Mouse (Mus musculus): ENCODE results near the gene Nucks1. TPM values are rescaled to one million over a fixed set of nuclear protein-coding genes. Genes with fewer than 3 reads are reported as not detected.

The Nucks1 gene
- polyA plus RNA-seq, 1 experiment, result 32.7 TPM

DNA sequence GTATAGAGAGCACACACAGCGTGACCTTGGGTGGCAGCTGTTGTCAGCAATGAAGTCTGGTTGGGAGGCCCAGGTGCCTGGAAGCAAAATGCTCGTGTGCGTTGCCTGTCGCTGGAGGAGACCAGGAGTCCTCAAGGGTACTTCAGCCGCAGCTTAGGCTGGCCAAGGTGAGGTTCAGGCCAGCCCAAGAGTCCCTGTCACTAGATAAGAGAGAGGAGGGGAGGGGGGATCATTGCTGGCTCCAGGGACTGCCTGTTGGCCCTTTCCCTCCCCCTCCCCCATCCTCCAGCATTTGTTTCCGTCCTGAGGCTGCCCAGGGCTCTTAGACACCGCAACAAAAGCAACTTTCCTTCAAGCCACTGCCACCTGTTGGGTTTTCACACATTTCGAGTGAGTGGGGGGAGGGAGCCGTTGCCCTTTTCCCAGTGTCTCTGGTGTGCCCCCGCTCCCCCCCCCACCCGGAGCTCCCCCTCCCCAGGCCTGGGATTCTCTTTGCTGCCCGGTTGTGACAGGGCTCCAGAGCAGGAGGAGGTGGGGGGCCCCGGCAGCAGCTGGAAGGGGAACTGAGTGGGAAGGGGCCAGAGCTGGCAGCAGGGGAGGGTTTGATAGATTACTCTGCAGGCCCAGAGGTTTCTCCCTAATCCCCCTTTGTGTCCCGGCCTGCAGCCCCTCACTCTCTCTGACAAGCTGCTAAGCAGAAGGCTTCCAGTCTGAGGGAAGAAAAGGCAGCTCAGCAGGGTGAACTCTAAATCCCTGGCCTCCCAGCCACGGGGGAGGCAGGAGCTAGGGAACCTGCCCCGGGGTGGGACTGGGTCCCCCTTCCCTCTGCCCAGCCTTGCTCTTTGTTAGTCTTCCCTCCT lies 60.6 kb downstream of the Nucks1 start:
- no peak for TF ChIP-seq GATA1 (IDR thresholded peaks at IDR 0.05; ENCODE audit: low read length)

DNA sequence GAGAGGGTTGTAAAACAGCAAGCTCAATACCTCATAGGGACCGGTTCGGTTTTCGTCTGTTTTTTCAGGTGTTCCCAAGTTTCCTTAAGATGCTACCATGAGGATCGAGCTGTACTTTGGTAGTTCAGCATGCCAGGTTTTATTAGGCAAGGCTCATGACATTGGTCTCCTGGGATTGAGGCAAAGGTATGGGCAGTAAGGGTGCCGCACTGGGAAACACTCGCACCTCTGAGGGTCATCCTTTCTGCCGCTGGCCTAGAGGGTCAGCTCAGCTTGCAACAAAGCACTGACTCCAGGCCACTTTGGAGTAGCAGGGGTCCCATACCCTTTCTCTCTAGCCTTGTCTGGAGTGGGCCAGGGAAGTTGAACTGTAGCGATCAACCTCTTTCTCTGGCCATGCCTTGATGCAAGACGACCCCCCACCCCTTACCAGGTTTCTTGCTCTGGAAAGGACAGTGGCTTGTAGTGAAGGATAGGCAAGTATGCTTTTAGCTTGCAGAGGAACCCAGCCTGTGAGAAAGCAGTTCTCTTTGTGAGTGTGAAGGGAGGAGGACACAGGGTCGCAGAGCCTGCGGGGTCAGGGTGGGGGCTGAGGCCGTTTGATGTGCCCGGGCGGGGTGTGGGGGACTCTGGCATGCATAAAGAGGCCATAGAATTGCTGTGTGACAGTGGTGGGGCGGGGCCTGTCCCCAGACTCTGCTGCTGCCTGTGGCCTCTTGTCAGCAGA lies 61.6 kb downstream of the Nucks1 start:
- no peak for TF ChIP-seq GATA1 (IDR thresholded peaks at IDR 0.05; ENCODE audit: low read length)

DNA sequence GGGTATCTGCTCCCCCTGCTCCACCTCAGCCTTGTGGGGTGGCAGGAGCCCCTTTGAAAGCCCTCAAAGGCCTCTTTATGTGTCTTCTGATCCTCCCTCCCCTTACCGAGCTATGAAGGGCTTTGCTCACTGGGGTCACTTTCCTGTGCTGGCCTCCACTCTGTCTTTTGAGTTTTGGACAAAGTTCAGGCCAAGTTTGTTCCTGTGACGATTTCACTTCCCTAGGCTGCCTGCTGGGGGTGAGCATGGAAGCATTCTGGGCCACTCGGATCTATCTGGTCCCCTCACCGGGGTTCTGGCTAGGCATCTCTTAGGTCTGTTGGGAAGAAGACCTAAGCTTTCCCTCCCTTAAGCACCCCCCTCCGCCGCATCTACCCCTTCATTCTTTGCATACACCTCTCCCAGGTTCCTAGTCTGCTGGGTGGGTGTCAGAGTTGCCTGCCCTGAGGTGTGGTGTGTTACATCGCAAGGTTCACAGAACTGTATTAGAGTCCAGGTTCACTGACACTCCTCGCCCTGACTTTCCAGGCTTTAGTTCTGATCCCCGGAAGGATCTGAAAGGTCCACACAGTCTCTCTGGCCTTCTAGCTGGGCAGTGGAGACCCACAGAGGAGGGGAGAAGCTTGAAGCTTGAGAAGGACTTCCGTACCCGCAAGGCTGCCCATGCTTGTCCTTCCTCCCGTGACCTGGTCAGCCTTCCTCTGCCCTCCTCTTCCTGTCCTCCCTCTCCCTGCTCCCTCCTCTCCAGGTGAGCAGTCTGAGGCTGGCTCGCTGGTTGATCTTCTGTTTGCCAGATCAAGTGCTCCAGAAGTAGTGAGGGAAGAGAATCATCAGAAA lies 62.4 kb downstream of the Nucks1 start:
- no peak for TF ChIP-seq GATA1 (IDR thresholded peaks at IDR 0.05; ENCODE audit: low read length)

DNA sequence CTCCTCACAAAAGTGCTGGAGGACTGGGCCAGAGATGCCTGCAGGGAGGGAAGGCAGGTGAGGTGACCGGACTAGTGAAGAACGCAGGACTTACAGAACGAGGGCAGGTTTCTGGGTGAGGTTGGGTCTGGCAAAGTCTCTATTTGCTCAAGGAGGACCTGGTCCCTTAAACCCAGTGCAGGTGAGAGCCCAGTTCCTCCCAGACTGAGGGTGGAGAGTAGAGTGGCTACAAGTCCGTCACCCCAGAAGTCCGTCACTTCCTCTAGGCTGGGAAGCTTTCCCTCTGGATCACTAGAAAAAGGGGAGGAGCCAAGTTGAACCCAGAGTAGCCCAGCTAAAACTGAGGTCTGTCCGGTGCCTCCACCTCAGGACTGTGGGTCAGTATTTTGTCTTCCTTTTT lies 63.7 kb downstream of the Nucks1 start:
- no peak for TF ChIP-seq GATA1 (IDR thresholded peaks at IDR 0.05; ENCODE audit: low read length)

DNA sequence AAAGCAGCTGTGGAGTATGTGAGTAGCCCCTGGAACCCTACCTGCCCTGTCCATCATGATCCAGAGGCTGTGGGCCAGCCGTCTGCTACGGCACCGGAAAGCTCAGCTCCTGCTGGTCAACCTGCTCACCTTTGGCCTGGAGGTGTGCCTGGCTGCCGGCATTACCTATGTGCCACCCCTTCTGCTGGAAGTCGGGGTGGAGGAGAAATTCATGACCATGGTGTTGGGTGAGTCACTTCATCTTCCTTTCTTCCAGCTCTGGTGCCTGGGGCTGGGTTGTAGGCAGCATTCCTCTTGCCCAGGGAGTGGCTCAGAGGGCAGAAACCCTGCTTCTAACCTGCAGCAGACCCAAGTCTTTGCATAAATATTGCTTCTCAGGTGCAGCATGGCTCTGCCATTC lies 66.6 kb downstream of the Nucks1 start:
- no peak for TF ChIP-seq GATA1 (IDR thresholded peaks at IDR 0.05; ENCODE audit: low read length)

DNA sequence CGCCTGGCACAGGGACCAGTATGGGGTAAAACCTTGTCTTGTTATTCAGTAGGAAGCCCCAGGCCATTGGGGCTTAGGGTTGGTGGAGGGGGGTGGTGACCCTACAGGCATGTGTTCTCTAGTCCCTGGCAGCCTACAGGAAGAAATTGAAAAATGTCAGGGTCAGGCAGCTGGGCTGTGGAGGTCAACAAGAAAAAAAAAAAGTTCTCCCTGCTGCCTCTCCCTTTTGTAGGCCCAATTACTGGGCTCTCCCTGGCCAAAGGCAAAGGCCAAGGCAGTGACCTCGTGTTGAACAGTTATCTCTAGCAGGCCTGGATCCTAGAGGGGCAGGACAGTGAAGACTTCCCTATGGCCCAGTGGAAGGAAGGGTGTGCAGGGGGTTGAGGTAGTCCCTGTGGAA lies 70.1 kb downstream of the Nucks1 start:
- TF ChIP-seq GATA1 (IDR thresholded peaks at IDR 0.05; ENCODE audit: low read length), result no peak

DNA sequence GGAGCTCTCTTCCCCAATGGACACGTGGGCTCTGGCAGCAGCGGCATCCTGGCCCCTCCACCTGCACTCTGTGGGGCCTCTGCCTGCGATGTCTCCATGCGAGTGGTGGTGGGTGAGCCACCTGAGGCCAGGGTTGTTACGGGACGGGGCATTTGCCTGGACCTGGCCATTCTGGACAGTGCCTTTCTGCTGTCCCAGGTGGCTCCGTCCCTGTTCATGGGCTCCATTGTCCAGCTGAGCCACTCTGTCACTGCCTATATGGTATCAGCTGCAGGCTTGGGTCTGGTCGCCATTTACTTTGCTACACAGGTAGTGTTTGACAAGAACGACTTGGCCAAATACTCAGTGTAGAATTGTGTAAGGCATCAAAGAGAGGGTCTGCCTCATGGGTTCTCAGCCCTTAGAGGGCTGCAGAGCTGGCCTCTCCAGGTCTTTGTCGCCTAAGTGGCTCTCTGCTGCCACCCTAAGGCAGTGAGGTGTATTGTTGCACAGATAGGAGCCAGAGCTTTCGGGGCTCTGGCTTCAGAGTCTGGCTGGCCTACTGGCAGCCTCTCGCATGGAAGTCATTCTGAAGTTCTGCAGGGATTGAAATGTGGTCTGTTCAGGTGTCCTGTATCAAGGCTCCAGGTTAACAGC lies 71.2 kb downstream of the Nucks1 start:
- TF ChIP-seq GATA1 (IDR thresholded peaks at IDR 0.05; ENCODE audit: low read length), result no peak

DNA sequence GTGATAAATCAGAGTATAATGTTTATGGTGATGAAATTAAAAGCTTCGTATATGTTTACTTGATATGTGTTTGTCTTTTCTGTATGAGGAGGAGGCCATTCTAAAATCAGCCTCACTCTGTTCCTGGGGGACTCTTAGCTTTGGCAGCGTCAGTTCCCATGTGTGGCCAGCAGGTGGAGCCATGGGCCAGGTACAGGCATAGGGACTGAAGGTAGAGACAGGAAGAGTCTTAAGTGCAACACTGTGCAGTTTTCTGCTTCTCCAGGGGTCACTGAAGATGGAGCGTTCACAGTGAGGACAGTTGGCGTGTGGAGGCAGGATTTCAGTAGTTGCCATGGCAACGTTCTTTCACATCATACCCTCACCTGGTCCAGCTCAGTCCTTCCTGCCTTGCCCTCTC lies 72.6 kb downstream of the Nucks1 start:
- no peak for TF ChIP-seq GATA1 (IDR thresholded peaks at IDR 0.05; ENCODE audit: low read length)

DNA sequence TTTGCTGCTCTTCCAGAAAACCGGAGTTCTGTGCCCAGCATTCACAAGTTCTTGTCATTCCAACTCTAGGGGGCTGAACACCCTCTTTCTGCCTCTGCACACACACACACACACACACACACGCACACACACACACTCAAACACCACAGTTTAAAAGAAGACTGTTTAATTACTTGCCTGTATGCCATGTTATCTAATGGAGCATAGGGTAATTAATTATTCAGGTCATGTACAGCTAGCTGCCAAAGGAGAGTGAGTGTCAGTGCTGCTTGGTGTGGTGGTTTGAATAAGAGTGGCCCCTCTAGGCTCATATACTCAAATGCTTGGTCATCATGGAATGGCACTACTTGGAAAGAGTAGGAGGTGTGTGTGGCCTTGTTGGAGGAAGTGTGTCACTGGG lies 73.5 kb downstream of the Nucks1 start:
- TF ChIP-seq GATA1 (IDR thresholded peaks at IDR 0.05; ENCODE audit: low read length), result no peak

Other genes starting within 250 kb of the Nucks1 start
- gene Rab7b, start 221.8 kb upstream of the Nucks1 start, polyA plus RNA-seq (2012), result 0.03 and 0.13 TPM in 2 replicates
- gene Slc26a9, start 166.5 kb upstream of the Nucks1 start, polyA plus RNA-seq (2012), result 0.02 and 0.03 TPM in 2 replicates
- gene Pm20d1, start 113.2 kb upstream of the Nucks1 start, polyA plus RNA-seq (2012), result not detected in 2 replicates
- gene Slc41a1, start 83.0 kb upstream of the Nucks1 start, polyA plus RNA-seq (2012), result 6.1 and 10.8 TPM in 2 replicates
- gene Rab29, start 43.3 kb upstream of the Nucks1 start, polyA plus RNA-seq (2012), result not detected in 2 replicates
- gene Slc45a3, start 52.4 kb downstream of the Nucks1 start, polyA plus RNA-seq (2012), result 0.10 and 0.12 TPM in 2 replicates
- gene Elk4, start 97.1 kb downstream of the Nucks1 start, polyA plus RNA-seq (2012), result 5.0 and 5.1 TPM in 2 replicates
- not detected in 2 replicates for gene Mfsd4a, start 157.5 kb downstream of the Nucks1 start, polyA plus RNA-seq (2012)
- gene Cdk18, start 229.2 kb downstream of the Nucks1 start, polyA plus RNA-seq (2012), result not detected in 2 replicates